Mouse (Mus musculus): ENCODE data around the gene Lrig1. TPM values are rescaled to one million over a fixed set of nuclear protein-coding genes. Genes with fewer than 3 reads are reported as not detected.

Lrig1 gene
- polyA plus RNA-seq, 1 experiment: 10.8 TPM

GRCm38 (mm10) chr6:94647574-94648430 is 52.2 kb downstream of the Lrig1 start:
- no peak for DNase-seq (ENCODE audit: low spot score)

DNA sequence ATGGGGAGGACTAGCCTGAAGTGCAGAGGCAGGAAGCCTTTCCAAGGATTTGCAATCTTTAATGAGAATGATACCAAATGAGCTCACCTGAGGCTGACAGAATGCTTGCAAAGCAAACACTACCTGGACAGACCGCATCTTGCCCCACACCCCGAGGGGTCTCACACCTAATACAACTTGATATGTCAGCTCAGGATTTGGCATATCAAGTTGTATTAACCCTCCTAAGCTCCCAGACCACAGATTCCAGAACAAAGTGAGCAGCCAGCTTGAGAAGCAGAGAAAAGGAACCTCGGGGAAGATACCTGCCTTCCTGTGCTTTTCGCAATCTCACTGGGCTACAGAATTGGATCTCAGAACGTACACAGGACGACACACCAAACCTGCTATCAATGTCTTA is 53.1 kb downstream of the Lrig1 start:
- no peak for DNase-seq (ENCODE audit: low spot score)

GRCm38 (mm10) chr6:94646274-94646863 is 53.6 kb downstream of the Lrig1 start:
- no peak for DNase-seq (ENCODE audit: low spot score)

GRCm38 (mm10) chr6:94645723-94646122 is 54.2 kb downstream of the Lrig1 start:
- no peak for DNase-seq (ENCODE audit: low spot score)

GRCm38 (mm10) chr6:94644641-94645040 is 55.3 kb downstream of the Lrig1 start:
- no peak for DNase-seq (ENCODE audit: low spot score)

GRCm38 (mm10) chr6:94643989-94644388 is 56.0 kb downstream of the Lrig1 start:
- no peak for DNase-seq (ENCODE audit: low spot score)

GRCm38 (mm10) chr6:94642048-94642447 is 57.9 kb downstream of the Lrig1 start:
- no peak for DNase-seq (ENCODE audit: low spot score)

- DNase-seq (ENCODE audit: low spot score): no peak
Observed at GRCm38 (mm10) chr6:94640297-94640696, 59.7 kb downstream of the Lrig1 start.

- no peak for DNase-seq (ENCODE audit: low spot score)
Observed at GRCm38 (mm10) chr6:94637024-94637434, 62.9 kb downstream of the Lrig1 start.

GRCm38 (mm10) chr6:94635343-94635742 is 64.6 kb downstream of the Lrig1 start:
- no peak for DNase-seq (ENCODE audit: low spot score)

- no peak for DNase-seq (ENCODE audit: low spot score)
Observed at GRCm38 (mm10) chr6:94634710-94635109, 65.2 kb downstream of the Lrig1 start.

- no peak for DNase-seq (ENCODE audit: low spot score)
Observed at GRCm38 (mm10) chr6:94634274-94634673, 65.7 kb downstream of the Lrig1 start.

DNA sequence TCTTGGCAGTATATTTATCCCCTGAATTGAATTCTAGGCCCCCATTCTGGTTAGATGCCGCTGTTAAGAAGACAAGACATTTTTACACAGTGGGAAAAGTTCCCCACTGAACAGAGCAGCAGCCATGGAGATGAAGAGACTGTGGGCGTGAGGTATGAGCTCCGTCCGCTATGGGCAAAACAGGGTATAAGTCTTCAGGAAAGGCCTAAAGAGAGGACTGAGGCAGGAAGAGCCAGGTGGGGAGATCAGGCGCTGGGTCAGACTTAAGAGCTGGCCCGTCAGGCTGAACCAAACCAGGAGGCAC is 68.2 kb downstream of the Lrig1 start:
- no peak for DNase-seq (ENCODE audit: low spot score)

GRCm38 (mm10) chr6:94631051-94631778 is 68.7 kb downstream of the Lrig1 start:
- DNase-seq (ENCODE audit: low spot score): no peak

DNA sequence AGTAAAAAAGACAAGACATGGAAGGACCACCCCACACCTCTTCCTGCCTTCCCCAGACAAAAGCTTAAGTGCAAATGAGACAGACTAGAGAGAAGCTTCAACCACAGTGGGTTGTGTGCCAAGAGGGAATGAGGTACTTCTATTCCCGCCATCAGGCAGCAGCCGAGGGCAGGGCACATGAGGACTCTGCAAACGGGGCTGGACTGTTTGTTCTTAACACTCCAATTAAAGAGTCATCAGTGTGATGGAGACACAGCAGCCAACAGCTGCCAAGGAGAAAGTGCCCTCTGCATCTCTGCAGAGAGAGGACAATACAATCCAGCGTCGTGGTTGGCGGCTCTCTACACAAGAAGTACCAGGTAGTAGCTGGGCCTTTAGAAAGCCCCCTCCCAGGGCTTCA is 71.2 kb downstream of the Lrig1 start:
- DNase-seq (ENCODE audit: low spot score): no peak

- DNase-seq (ENCODE audit: low spot score): no peak
Observed at GRCm38 (mm10) chr6:94627714-94628595, 72.0 kb downstream of the Lrig1 start.

DNA sequence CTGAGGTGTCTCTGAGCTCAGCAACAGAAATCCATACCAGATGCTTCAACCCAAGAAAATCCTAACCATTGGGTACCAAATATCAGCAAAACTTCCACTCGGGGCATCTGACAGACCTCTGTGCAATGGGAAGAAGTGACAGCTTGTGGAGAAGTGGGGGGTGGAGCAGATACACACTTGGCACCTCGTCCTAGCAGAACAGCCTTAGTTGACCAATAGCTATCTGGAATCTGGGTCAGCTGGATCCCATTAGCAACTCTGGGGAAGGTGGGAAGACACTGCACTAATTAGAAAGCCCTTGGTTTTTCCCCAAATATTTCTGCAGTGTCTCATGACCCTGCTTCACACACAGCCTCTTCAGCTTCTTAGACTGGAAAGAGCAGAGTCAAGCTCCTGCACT is 73.2 kb downstream of the Lrig1 start:
- no peak for DNase-seq (ENCODE audit: low spot score)

GRCm38 (mm10) chr6:94625896-94626295 is 74.1 kb downstream of the Lrig1 start:
- no peak for DNase-seq (ENCODE audit: low spot score)

- DNase-seq (ENCODE audit: low spot score): no peak
Observed at GRCm38 (mm10) chr6:94624543-94624942, 75.4 kb downstream of the Lrig1 start.

- DNase-seq (ENCODE audit: low spot score): no peak
Observed at GRCm38 (mm10) chr6:94622983-94623382, 77.0 kb downstream of the Lrig1 start.

DNA sequence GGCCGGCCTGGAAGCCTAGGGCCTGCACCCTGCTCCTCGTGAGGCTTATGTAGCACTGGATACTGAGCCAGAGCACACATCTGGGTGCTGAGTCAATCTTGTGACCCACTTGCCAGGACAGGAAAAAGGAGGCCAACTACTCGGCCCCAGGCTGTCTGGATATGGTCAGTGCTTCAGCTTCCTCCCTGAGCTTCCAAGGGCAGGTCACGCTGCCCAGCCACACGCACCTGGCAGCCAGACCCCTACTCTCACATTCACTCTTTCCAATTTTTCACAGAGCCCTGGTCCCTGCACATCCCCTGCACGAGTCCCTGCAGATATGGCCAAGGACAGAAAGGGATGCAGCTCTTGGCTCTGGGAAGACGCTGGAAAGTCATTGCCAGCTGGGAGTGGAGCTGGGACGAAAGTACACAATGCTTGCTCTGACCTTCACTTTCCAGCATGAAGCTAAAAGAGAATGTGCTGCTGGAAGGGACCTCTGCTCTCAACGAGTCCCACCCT is 79.1 kb downstream of the Lrig1 start:
- no peak for DNase-seq (ENCODE audit: low spot score)

- DNase-seq (ENCODE audit: low spot score): no peak
Observed at GRCm38 (mm10) chr6:94620287-94620686, 79.7 kb downstream of the Lrig1 start.
